Mouse (Mus musculus) hindbrain, postnatal 0 days (tissue): ENCODE measurements at regions not wholly inside any gene's neighbourhood (a gene's known extent, or its start where the extent isn't known, plus 50 kb on each side); places are given as distances from the start of the nearest gene placed in this dataset.
A peak's percentile ranks its signal among the peaks of the same experiment; 100 is the strongest.

Experiments used
- ATAC-seq: fragments of 200-750 bp; cut with Nextera tagmentation; 2 replicates; pipeline ENCODE4 v1.8.0; 2017; ENCODE audit warnings: mild to moderate bottlenecking, moderate TSS enrichment, moderate library complexity
- DNase-seq: peaks from one replicate; pipeline ENCODE4 v3.0.0-alpha.2; 2015; ENCODE audit warnings: low spot score
- H3K27ac ChIP-seq: fragments of 300-500 bp; sonication (generic); 2 replicates; pipeline ENCODE4 v1.5.1; 2014; ENCODE audit warnings: mild to moderate bottlenecking
- H3K27me3 ChIP-seq: fragments of 300-500 bp; sonication (generic); 2 replicates; pipeline ENCODE4 v1.6.1; 2014; ENCODE audit warnings: low read length, mixed read lengths; ENCODE audit not compliant: insufficient read depth
- H3K36me3 ChIP-seq: fragments of 300-500 bp; sonication (generic); 2 replicates; pipeline ENCODE4 v1.6.1; 2014; ENCODE audit warnings: low read length, mixed read lengths; ENCODE audit not compliant: insufficient read depth
- H3K4me1 ChIP-seq: fragments of 300-500 bp; sonication (generic); 2 replicates; pipeline ENCODE4 v1.6.1; 2014; ENCODE audit warnings: antibody characterized with exemption, low read length, mixed read lengths; ENCODE audit not compliant: insufficient read depth
- H3K4me2 ChIP-seq: fragments of 300-500 bp; sonication (generic); 2 replicates; pipeline ENCODE4 v1.6.1; 2014; ENCODE audit warnings: low read depth, mild to moderate bottlenecking, low read length, moderate library complexity, mixed read lengths
- H3K4me3 ChIP-seq: fragments of 300-500 bp; sonication (generic); 2 replicates; pipeline ENCODE4 v1.5.1; 2014; ENCODE audit warnings: low read length
- H3K9ac ChIP-seq: fragments of 300-500 bp; sonication (generic); replicated peaks from 2 replicates; pipeline ENCODE4 v1.6.1; 2014; ENCODE audit warnings: mild to moderate bottlenecking, low read length, moderate library complexity, mixed read lengths
- H3K9me3 ChIP-seq: fragments of 300-500 bp; sonication (generic); 2 replicates; pipeline ENCODE4 v1.6.1; 2016; ENCODE audit warnings: low read length, mixed read lengths
- CTCF ChIP-seq: IDR thresholded peaks from 2 replicates; pipeline ENCODE4 v1.5.1; 2016; ENCODE audit warnings: antibody characterized with exemption, control low read depth, low read depth
- WGBS: fragments of 180-500 bp; shearing (Covaris S2); extraction: QIAGEN DNeasy Blood & Tissue Kit; methylation state at CpG from one replicate; pipeline ENCODE4 v1.1.7; 2014; 5-methylcytosine and 5-hydroxymethylcytosine counted together

- no peak overlapping the region for H3K9ac ChIP-seq
- no peak overlapping the region for H3K4me2 ChIP-seq
- 13% methylated on average over 4 of the region's 4 CpGs for WGBS
- DNase-seq, result no peak
- no peak overlapping the region for H3K4me3 ChIP-seq
- H3K36me3 ChIP-seq, result no peaks in the 10 kb centered on the region
- no peak for ATAC-seq
- H3K27ac ChIP-seq, result no peak overlapping the region
- no peak for TF ChIP-seq CTCF
- peaks cover 8% of the 10 kb centered on the region for H3K4me1 ChIP-seq
- H3K9me3 ChIP-seq, result no peaks in the 10 kb centered on the region
- H3K27me3 ChIP-seq, result peaks cover 6% of the 10 kb centered on the region; the same call in 1 of the 2 replicates
Observed at GRCm38 (mm10) chr3:9343586-9343985, 266.3 kb downstream of the Zfp704 start.

GRCm38 (mm10) chr3:9342167-9342566, 267.7 kb downstream of the Zfp704 start:
- no peak overlapping the region for H3K9ac ChIP-seq
- H3K36me3 ChIP-seq, result no peaks in the 10 kb centered on the region
- H3K4me3 ChIP-seq, result no peak overlapping the region
- TF ChIP-seq CTCF, result no peak
- H3K4me2 ChIP-seq, result no peak overlapping the region
- no peaks in the 10 kb centered on the region for H3K9me3 ChIP-seq
- DNase-seq (no peak), ATAC-seq (no peak)
- 90% methylated on average over 3 of the region's 3 CpGs for WGBS
- peaks cover 8% of the 10 kb centered on the region for H3K4me1 ChIP-seq
- H3K27me3 ChIP-seq, result peaks cover 6% of the 10 kb centered on the region; the same call in 1 of the 2 replicates
- no peak overlapping the region for H3K27ac ChIP-seq

GRCm38 (mm10) chr3:9341657-9342056, 268.2 kb downstream of the Zfp704 start:
- H3K4me2 ChIP-seq, result no peak overlapping the region
- DNase-seq (no peak), ATAC-seq (no peak)
- H3K9me3 ChIP-seq, result no peaks in the 10 kb centered on the region
- 51% methylated on average over 5 of the region's 5 CpGs for WGBS
- no peaks in the 10 kb centered on the region for H3K36me3 ChIP-seq
- no peak overlapping the region for H3K4me3 ChIP-seq
- no peak overlapping the region for H3K27ac ChIP-seq
- no peak for TF ChIP-seq CTCF
- no peak overlapping the region for H3K9ac ChIP-seq
- peaks cover 6% of the 10 kb centered on the region; the same call in 1 of the 2 replicates for H3K27me3 ChIP-seq
- H3K4me1 ChIP-seq, result peaks cover 6% of the 10 kb centered on the region

- Histone ChIP-seq H3K4me3 (peak overlapping the region; percentile 37), H3K36me3 (no peaks in the 10 kb centered on the region), H3K9ac (no peak overlapping the region; the same call in 1 of the 2 replicates), H3K27me3 (peaks cover 6% of the 10 kb centered on the region; the same call in 1 of the 2 replicates), H3K4me1 (peaks cover 6% of the 10 kb centered on the region; the same call in 1 of the 2 replicates), H3K27ac (no peak overlapping the region), H3K4me2 (peak overlapping the region; percentile 79), H3K9me3 (no peaks in the 10 kb centered on the region)
- 31% methylated on average over 4 of the region's 4 CpGs for WGBS
- TF ChIP-seq CTCF, result no peak
- no peak for ATAC-seq
- DNase-seq, result no peak
Observed at GRCm38 (mm10) chr3:9341244-9341643, 268.6 kb downstream of the Zfp704 start.

GRCm38 (mm10) chr3:9340788-9341187, 269.1 kb downstream of the Zfp704 start:
- peak overlapping the region; percentile 79 for H3K4me2 ChIP-seq
- peak; percentile 48 for DNase-seq
- no peak for TF ChIP-seq CTCF
- H3K9ac ChIP-seq, result no peak overlapping the region; the same call in 1 of the 2 replicates
- under 1% methylated on average over 15 of the region's 15 CpGs for WGBS
- H3K27ac ChIP-seq, result no peak overlapping the region
- peak overlapping the region; percentile 37 for H3K4me3 ChIP-seq
- peaks cover 6% of the 10 kb centered on the region; the same call in 1 of the 2 replicates for H3K27me3 ChIP-seq
- ATAC-seq, result peak; percentile 74
- peaks cover 6% of the 10 kb centered on the region; the same call in 1 of the 2 replicates for H3K4me1 ChIP-seq
- no peaks in the 10 kb centered on the region for H3K9me3 ChIP-seq
- no peaks in the 10 kb centered on the region for H3K36me3 ChIP-seq

- Histone ChIP-seq H3K27ac (no peak overlapping the region), H3K4me2 (peak overlapping the region; percentile 79), H3K27me3 (peaks cover 2% of the 10 kb centered on the region; the same call in 1 of the 2 replicates), H3K4me1 (peaks cover 6% of the 10 kb centered on the region; the same call in 1 of the 2 replicates), H3K9ac (no peak overlapping the region), H3K4me3 (peak overlapping the region; percentile 37), H3K36me3 (no peaks in the 10 kb centered on the region), H3K9me3 (no peaks in the 10 kb centered on the region)
- 17% methylated on average over 4 of the region's 4 CpGs for WGBS
- ATAC-seq (peak; percentile 68; the same call in 1 of the 2 replicates), DNase-seq (peak; percentile 42)
- peak; percentile 33 for TF ChIP-seq CTCF
Observed at GRCm38 (mm10) chr3:9340344-9340743, 269.5 kb downstream of the Zfp704 start.

- ATAC-seq (no peak), DNase-seq (no peak)
- no peaks in the 10 kb centered on the region for H3K9me3 ChIP-seq
- H3K9ac ChIP-seq, result no peak overlapping the region
- 86% methylated on average over 4 of the region's 4 CpGs for WGBS
- no peak overlapping the region for H3K27ac ChIP-seq
- H3K4me1 ChIP-seq, result peaks cover 6% of the 10 kb centered on the region; the same call in 1 of the 2 replicates
- no peaks in the 10 kb centered on the region for H3K36me3 ChIP-seq
- H3K27me3 ChIP-seq, result no peaks in the 10 kb centered on the region
- TF ChIP-seq CTCF, result no peak
- H3K4me2 ChIP-seq, result no peak overlapping the region
- H3K4me3 ChIP-seq, result no peak overlapping the region
Observed at GRCm38 (mm10) chr3:9339669-9340068, 270.2 kb downstream of the Zfp704 start.
